Comparison of ENCODE assay signal across 8 mouse cellular contexts in genomic region chr19:32905901-32906431, GRCm38 (mm10).
DNase-seq lines count a peak whose midpoint lies in the region; ATAC-seq and TF ChIP-seq lines count a peak whose summit lies in the region.
"Had no signal": no experiment of that assay in that cellular context is flagged by ENCODE, and none has a peak within 500 bp of the region (broad histone marks: within the 10 kb centered on the region; RNA-seq: fewer than 3 reads in every experiment).

No protein-coding gene starts in this region.

- 73% methylated on average over 8 of the region's 8 CpGs for WGBS in limb, embryonic 10.5 days
- WGBS in spleen, adult 2 months, result 7% methylated on average over 8 of the region's 8 CpGs

- ATAC-seq in G1E (ENCODE audit: extremely low read depth, insufficient number of reproducible peaks, low FRiP score, poor library complexity, severe bottlenecking), result peak; percentile 51

- H3K27ac ChIP-seq in brown adipose tissue, adult 24 weeks (replicated peaks; ENCODE audit: low read depth, low read length), result peak overlapping the region; percentile 67
- peak overlapping the region; percentile 42 for H3K27ac ChIP-seq in limb, embryonic 10.5 days
- peak overlapping the region; percentile 79 for H3K27ac ChIP-seq in spleen, adult 2 months (ENCODE audit: insufficient read depth, low read length)
- H3K27ac ChIP-seq: embryonic facial prominence, embryonic 13.5 days had no signal

- TF ChIP-seq CTCF in G1E (IDR thresholded peaks at IDR 0.05; ENCODE audit: low read depth, low read length), result no peak
- TF ChIP-seq CTCF in spleen, adult 2 months (IDR thresholded peaks at IDR 0.05; ENCODE audit: extremely low read depth, insufficient read depth, insufficient read length, insufficient replicate concordance), result no peak

- H3K4me3 ChIP-seq in G1E (ENCODE audit: low read depth, low read length), result peak overlapping the region; percentile 53; the same call in 1 of the 2 replicates
- H3K4me3 ChIP-seq in brown adipose tissue, adult 24 weeks (ENCODE audit: insufficient read depth, low read depth, low read length), result no peak overlapping the region
- no peak overlapping the region for H3K4me3 ChIP-seq in limb, embryonic 10.5 days
- H3K4me3 ChIP-seq in spleen, adult 2 months (ENCODE audit: extremely low read depth, insufficient read depth, insufficient read length), result peak overlapping the region; percentile 12; the same call in 1 of the 2 replicates
- H3K4me3 ChIP-seq: embryonic facial prominence, embryonic 13.5 days had no signal

- H3K9me3 ChIP-seq in G1E (replicated peaks), result no peaks in the 10 kb centered on the region
- H3K9me3 ChIP-seq in limb, embryonic 10.5 days (replicated peaks), result no peaks in the 10 kb centered on the region
- H3K9me3 ChIP-seq: embryonic facial prominence, embryonic 13.5 days had no signal

- H3K36me3 ChIP-seq in G1E (replicated peaks), result no peaks in the 10 kb centered on the region
- H3K36me3 ChIP-seq in limb, embryonic 10.5 days, result no peaks in the 10 kb centered on the region
- H3K36me3 ChIP-seq in spleen, adult 2 months (ENCODE audit: control insufficient read depth, insufficient read depth, low read length), result no peaks in the 10 kb centered on the region
- H3K36me3 ChIP-seq: embryonic facial prominence, embryonic 13.5 days had no signal

- peak; percentile 34 for DNase-seq in G1E (ENCODE audit: low spot score)
- no peak for DNase-seq in limb, embryonic 10.5 days (ENCODE audit: low spot score)
- DNase-seq in spleen, adult 2 months (ENCODE audit: low read depth in 1 of 2, low spot score in 2 of 2), result peak; percentile 37 to 55
- no peak for DNase-seq in cerebellum, postnatal 14 days
- DNase-seq in cerebellum, adult 11-12 months, result no peak
- DNase-seq in neural tube, embryonic 10.5 days (ENCODE audit: extremely low spot score, low spot score), result no peak

- no peak; the same call in 1 of the 2 replicates for TF ChIP-seq POLR2A in spleen, adult 2 months (IDR thresholded peaks at IDR 0.05; ENCODE audit: low read depth, low read length)

- no peaks in the 10 kb centered on the region for H3K27me3 ChIP-seq in G1E (ENCODE audit: insufficient read depth, low read length)
- no peaks in the 10 kb centered on the region for H3K27me3 ChIP-seq in limb, embryonic 10.5 days (ENCODE audit: low read depth, poor library complexity, severe bottlenecking)
- H3K27me3 ChIP-seq in spleen, adult 2 months (ENCODE audit: control insufficient read depth, insufficient read depth, low read length), result no peaks in the 10 kb centered on the region
- H3K27me3 ChIP-seq: embryonic facial prominence, embryonic 13.5 days had no signal

- H3K4me1 ChIP-seq in G1E (ENCODE audit: insufficient read depth, low read depth, low read length), result peaks cover 56% of the 10 kb centered on the region
- peaks cover 23% of the 10 kb centered on the region; the same call in 1 of the 2 replicates for H3K4me1 ChIP-seq in brown adipose tissue, adult 24 weeks (ENCODE audit: control insufficient read depth, insufficient read depth, insufficient read length, low read length)
- H3K4me1 ChIP-seq in limb, embryonic 10.5 days, result peaks cover 24% of the 10 kb centered on the region
- peaks cover 32% of the 10 kb centered on the region for H3K4me1 ChIP-seq in spleen, adult 2 months (ENCODE audit: control insufficient read depth, insufficient read depth, insufficient read length)

Comparison
In these comparisons a context has a peak if more than half of its experiments do, and no peak if none do; other contexts are left out.
1. DNase-seq: peak in G1E (single experiment) and spleen, adult 2 months (2 of 2); none in limb, embryonic 10.5 days (single experiment), cerebellum, postnatal 14 days (0 of 2), cerebellum, adult 11-12 months (single experiment) and neural tube, embryonic 10.5 days (single experiment).
2. H3K4me3 ChIP-seq: peak in G1E (single experiment) and spleen, adult 2 months (single experiment); none in brown adipose tissue, adult 24 weeks (single experiment) and limb, embryonic 10.5 days (single experiment).
3. Peak in every context shown above with its lines, with median percentiles within 50 percentile points of each other: H3K27ac ChIP-seq.